Mouse (Mus musculus): ENCODE measurements around the gene AU015836. TPM values are rescaled to one million over a fixed set of nuclear protein-coding genes. Genes with fewer than 3 reads are reported as not detected.

AU015836 gene
- polyA plus RNA-seq, 1 experiment from 2014 or later = 0.22 TPM

DNA sequence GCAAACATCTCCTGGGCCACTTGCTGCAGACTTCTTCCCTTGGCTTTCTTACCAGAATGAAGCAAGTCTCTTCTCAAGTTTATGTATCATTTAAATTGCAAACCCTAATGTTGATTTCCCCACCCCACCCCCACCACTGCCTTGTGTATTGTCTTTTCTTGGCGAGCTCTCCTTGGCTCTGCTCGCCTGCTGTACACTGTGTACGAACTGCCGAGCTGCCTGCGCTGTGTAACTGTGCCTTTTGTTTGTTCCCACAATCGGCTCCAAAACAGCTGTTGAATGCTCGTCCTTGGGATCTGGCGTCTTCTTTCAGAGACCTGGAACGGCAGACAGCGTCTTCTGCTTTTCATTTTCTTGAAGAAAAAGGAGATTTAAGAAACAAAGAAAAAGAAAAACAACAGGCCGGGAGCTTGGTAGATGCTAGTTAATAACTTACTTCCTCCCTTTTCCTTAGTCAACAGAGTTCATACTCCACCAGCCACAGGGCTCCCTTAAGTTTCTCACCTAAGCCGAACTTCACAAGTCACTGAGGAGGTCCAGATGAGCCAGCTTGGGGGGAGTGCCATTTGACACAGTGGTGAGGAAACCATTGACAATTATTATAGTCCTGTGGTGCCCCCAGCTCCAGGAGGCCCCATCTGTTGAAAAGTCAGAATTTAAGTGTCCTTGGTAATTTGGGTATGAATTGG is 44.2 kb downstream of the AU015836 start:
- ATAC-seq (ENCODE audit: insufficient read depth, low FRiP score, low read depth) = no peak
- 29% methylated on average over 12 of the region's 12 CpGs for WGBS
- no peak overlapping the region for H3K9ac ChIP-seq

DNA sequence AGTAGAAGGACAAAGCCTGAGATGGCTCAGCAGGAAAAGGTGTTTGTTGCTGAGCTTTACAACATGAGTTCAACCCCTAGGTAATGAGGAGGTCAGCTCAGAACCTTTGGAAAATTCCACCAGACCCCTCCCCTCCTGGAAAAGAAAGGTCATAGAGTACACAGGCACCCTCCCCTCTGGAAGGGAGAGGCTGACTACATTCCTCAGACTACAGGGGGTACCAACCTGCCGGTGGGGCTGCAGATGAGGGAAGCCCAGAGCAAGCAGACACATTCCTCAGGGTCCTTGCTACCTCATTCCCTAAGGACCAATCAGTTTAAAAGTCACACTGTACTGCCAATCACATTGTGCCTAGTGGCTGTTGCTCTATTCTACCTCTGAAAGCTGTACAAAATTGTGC is 48.4 kb downstream of the AU015836 start:
- Histone ChIP-seq H3K9me3 (no peaks in the 10 kb centered on the region), H3K4me2 (no peak overlapping the region), H3K9ac (no peak overlapping the region), H3K4me1 (no peaks in the 10 kb centered on the region), H3K36me3 (no peaks in the 10 kb centered on the region), H3K4me3 (replicated peaks) (no peak overlapping the region), H3K27me3 (replicated peaks) (0 out of 2 replicates have a peak, but pooled peaks cover 3% of the 10 kb centered on the region), H3K27ac (no peak overlapping the region)
- ATAC-seq (ENCODE audit: insufficient read depth, low FRiP score, low read depth) = no peak
- 27% methylated on average over 1 of the region's 1 CpGs for WGBS

More for the DNA sequence above, 44.2 kb downstream of the AU015836 start:
- H3K27ac ChIP-seq = no peak overlapping the region
- no peaks in the 10 kb centered on the region for H3K4me1 ChIP-seq
- H3K36me3 ChIP-seq = no peaks in the 10 kb centered on the region
- H3K4me2 ChIP-seq = peak overlapping the region; percentile 27; the same call in 1 of the 2 replicates
- H3K9me3 ChIP-seq = no peaks in the 10 kb centered on the region
- peaks cover 3% of the 10 kb centered on the region; the same call in 1 of the 2 replicates for H3K27me3 ChIP-seq (replicated peaks)
- no peak overlapping the region for H3K4me3 ChIP-seq (replicated peaks)

DNA sequence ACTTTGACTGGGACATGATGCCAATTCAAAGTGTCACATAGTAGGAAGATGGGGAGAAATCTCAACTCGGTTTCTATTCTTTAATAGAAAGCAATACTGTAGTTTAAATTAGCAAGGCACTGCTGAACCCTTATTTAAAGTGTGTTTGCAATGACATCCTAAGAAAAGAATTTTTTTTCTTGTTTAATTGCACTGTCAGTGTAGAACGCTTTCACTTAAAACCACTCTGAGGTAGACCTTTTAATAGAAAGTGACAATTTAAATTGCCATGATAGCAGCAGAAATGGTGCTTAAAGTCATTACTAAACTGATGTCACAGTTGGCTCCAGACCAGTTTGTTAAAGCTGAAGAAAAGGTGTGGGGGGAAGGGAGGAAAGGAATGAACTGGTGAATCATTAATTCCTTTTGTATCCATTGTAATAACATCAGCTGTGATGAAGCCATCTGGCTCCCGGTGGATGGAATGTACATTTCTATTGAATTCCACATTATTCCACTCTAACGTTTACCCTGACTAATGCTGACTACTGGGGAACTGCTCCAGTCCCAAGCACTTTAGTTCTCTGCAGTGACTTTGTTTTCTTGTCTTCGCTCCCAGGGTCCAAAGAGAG is 53.9 kb downstream of the AU015836 start:
- H3K4me1 ChIP-seq = no peaks in the 10 kb centered on the region
- H3K9ac ChIP-seq = no peak overlapping the region
- no peak overlapping the region for H3K27ac ChIP-seq
- no peak overlapping the region for H3K4me2 ChIP-seq
- WGBS = 58% methylated on average over 5 of the region's 5 CpGs
- 0 out of 2 replicates have a peak, but pooled peaks cover 5% of the 10 kb centered on the region for H3K27me3 ChIP-seq (replicated peaks)
- no peak for ATAC-seq (ENCODE audit: insufficient read depth, low FRiP score, low read depth)
- no peaks in the 10 kb centered on the region for H3K36me3 ChIP-seq
- H3K9me3 ChIP-seq = no peaks in the 10 kb centered on the region
- H3K4me3 ChIP-seq (replicated peaks) = no peak overlapping the region

Other genes starting within 250 kb of the AU015836 start
- gene Pdk3, start 136.5 kb upstream of the AU015836 start, polyA plus RNA-seq (2015; fragmentation: Nextera tagmentation; extraction: Ambion mirVana) = 53.1 and 54.6 TPM in 2 replicates
- gene Zfx, start 155.0 kb downstream of the AU015836 start, polyA plus RNA-seq (2015; fragmentation: Nextera tagmentation; extraction: Ambion mirVana) = 26.5 and 31.0 TPM in 2 replicates
- 64.7 and 75.5 TPM in 2 replicates for gene Eif2s3x, start 244.2 kb downstream of the AU015836 start, polyA plus RNA-seq (2015; fragmentation: Nextera tagmentation; extraction: Ambion mirVana)